Mouse (Mus musculus) cerebellum, postnatal 25 days (tissue): ENCODE data around the gene Atf7.
"Not testable (repeated sequence)": the region's sequence is repeated elsewhere in the genome, so short reads cannot be mapped to it uniquely, and the experiment has no call there.

Source experiments
- DNase-seq, 2 experiments: peaks; one replicate each; pipeline ENCODE4 v3.0.0; 2021; ENCODE audit warnings: mixed read lengths in 2 of 2

Atf7 gene

DNA sequence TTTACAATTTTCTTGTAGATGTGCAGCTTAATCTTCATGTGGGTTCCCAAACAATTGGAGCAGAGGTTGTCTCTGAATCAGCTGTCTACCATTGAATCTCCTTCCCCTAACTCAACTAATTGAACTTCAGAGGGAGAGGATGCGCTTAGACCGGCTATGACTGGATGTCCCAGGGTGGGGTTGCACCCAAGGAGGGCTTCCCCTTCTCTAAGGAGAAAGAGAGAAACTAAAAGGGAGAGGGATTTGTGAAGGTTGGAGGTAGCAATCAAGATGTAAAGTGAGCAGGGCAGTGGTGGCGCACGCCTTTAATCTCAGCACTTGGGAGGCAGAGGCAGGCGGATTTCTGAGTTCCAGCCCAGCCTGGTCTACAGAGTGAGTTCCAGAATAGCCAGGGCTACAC is 5.8 kb downstream of the Atf7 start:
- DNase-seq = no peak

DNA sequence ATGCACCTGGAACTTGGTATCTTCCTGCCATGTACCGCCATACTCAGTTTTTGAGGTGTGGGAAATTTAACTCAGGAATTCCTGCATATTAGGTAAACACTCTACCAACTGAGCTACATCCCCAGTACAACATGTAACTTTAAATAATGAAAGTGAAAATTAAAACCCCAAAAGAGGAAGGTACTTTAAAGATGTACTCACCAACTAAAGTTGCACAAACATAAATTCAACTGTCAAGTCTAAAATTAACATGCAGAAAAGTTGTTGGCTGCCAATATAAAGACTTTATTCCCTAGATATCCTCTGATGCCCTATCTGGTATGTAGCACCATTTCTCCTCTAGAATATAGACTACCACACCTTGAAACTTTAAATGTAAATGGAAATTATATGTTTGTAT is 7.6 kb downstream of the Atf7 start:
- no peak for DNase-seq

DNA sequence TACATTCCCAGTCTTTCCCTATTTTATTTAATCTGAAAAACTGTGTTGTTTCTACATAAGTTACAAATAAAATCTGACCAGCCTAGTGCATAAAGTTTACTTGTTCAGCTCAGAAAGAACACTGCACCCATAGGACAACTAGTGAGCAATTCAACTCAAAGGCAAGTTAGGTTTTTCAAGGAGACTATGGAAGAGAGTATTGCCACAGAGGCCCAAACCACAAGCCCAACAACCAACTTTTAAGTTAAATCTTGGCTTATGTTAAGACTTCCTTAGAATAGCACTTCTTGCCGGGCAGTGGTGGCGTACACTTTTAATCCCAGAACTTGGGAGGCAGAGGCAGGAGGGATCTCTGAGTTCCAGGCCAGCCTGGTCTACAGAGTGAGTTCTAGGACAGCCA is 9.1 kb downstream of the Atf7 start:
- DNase-seq = no peak

DNA sequence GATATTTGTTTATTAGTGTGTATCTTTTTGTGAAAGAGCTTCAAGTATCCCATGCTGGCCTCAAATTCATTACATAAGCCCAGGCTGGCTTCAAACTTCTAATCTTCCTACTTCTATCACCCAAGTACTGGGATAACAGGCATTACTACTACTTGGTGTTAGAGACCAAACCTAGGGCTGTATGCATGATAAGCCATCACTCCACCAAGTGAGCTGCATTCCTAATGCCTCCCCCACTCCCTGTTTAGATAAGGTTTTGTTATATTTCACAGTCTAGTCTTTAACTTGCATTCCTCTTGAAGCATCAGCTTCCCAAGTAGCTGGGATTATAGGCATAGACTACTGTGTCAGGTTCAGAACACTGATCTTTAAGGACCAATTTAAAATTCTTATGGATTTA is 11.0 kb downstream of the Atf7 start:
- no peak for DNase-seq

DNA sequence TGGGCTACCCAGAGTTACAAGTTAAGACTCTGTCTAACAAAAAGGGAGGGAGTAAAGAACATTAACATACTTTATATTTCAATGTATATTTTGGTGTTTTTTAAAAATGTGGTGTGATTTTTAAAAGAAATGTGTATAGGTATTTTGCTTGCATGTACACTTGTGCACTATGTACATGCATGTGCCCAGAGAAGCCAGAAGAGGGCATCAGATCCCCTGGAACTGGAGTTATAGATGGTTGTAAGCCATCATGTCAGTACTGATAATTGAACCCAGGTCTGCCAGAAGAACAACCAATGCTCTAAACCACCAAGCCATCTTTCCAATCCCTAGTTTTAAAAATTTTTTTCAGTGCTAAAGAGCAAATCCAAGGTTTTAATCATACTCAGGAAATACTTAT is 12.3 kb downstream of the Atf7 start:
- no peak for DNase-seq

DNA sequence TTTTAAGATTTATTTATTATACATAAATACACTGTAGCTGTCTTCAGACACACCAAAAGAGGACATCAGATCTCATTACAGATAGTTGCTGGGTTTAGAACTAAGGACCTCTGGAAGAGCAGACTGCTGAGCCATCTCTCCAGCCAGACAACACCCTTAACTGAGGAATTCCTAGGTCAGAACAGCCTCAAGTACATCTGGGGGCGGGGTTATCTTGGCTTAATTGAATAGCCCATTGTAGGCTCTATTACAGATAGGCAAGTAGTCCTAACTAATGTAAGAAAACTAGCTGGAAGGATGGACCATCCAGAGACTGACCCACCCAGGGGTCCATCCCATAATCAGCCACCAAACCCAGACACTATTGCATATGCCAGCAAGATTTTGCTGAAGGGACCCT is 16.7 kb downstream of the Atf7 start:
- DNase-seq = not testable (repeated sequence)

DNA sequence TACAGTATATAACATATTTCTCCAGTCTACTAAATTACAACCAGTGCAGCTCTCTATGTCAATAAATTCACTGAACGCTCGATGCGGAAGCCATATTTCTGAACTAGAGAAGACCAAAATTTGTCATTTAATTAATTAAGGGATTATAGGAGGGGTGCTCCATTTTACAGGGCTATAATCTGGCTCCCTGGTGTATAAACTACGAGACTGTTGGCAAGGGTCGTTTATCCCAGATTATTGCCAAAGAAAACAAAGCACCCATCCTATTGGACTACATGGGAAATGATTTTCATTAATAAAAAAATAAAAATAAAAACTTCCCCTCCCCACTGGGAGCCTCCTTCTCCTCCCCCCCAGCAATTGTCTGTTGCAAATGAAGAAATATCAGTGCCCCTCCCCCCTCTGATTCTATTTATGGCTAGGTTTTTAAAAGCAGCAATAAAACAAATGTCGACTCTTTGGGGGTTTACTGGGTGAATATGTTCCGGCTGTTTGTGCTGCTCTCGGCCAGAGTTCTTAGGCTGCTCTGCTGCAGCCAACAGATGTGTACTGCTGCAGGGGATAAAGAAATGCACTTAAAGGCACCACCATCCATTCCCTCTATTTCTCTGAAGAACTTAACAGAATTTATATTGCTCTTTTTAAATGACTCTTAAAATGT is 31.1 kb downstream of the Atf7 start:
- no peak for DNase-seq

DNA sequence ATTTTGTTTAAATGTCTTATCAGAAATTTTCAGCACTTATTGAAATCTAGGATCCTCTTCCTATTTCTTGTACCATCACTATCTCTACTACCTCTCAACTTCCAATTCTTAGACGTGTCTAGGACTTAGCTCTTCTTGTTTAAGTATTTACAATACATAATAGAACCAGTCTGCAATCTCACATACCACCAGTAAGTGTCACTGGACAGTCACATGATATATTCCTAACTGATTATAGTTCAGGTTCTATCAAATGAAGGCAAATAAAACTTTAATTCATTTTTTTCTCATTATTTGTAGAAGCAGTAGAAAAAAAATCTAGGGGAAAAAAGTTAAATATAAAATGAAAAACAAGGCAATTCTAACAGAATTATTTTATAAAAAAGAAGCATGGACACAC is 32.6 kb downstream of the Atf7 start:
- DNase-seq = no peak

DNA sequence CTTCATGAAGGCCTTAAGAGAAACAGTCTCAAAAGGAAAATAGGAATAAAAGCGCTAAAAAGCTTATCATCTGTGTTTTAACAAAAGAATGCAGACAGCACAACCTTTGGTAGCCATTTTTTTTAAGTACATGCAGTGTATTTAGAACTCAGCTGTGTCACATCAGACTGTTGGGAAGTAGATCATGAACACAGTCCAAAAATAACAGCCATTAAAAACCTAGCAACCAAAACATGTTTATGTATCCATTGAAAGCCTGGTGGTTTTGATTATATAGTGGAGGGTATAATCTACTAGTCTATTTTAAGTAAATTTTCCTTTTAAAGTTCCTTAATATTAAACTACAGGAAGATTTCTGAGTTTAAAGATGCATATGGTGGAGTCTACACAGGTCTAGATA is 34.7 kb downstream of the Atf7 start:
- DNase-seq = no peak

DNA sequence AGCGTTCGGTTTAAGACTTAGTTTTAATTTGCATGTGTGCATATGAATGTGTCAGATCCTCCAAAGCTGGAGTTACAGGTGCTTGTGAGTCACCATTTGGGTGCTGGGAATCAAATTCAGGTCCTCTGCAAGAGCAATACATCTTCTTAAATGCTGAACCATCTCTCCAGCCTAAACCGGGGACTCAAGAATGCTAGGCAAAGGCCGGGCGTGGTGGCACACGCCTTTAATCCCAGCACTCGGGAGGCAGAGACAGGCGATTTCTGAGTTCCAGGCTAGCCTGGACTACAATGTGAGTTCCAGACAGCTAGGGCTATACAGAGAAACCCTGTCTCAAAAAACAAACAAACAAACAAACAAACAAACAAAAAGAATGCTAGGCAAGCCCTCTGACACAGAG is 35.4 kb downstream of the Atf7 start:
- DNase-seq = no peak

DNA sequence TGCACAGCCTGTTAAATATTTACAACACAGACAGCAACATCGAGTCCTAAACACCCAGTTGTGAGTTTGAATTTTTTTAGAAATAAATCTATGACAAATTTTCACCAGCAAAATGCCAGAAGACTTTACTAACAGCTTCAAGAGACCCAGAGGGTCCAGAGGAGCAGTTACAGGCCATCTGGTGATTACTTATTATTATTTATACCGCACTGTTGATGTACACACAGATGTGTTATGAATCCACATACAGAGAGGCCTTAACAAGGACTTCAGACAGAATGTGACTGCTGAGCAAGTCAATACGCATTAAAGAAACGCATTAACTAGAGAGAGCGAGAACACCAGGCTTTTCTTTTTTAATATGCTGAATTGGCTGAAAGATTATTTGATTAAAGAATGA is 39.8 kb downstream of the Atf7 start:
- no peak for DNase-seq

DNA sequence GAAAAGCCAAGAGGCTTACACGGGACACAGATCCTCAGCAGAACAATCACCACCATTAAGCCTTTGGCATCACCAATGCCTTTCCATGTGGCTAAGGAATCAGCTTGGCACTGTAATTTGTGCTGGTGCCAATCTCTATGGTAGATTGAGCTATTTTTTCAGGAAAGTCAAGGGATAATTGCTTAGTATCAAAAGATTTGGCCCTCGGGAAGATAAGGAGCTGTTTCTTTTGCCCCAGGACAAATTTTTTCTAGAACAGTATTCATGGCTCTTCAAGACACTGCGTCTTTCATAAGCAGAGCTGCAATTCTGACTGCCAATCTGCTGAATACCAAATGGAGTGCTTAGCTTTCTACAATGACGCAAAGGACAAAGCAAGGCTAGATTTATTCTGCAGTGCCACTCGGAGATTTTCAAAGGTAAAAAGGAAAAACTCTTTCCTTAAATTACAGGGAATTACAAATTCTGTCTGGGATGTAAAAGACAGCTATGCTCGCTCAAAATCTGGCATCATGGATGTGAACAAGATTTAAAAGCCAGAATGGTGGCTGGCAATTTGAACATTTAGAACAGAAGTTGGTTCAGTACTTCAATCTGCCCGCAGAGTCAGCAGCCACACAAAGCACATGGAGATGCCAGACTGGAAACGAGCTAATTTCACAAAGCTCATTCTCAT is 41.4 kb downstream of the Atf7 start:
- DNase-seq = peak; percentile 43 to 61

DNA sequence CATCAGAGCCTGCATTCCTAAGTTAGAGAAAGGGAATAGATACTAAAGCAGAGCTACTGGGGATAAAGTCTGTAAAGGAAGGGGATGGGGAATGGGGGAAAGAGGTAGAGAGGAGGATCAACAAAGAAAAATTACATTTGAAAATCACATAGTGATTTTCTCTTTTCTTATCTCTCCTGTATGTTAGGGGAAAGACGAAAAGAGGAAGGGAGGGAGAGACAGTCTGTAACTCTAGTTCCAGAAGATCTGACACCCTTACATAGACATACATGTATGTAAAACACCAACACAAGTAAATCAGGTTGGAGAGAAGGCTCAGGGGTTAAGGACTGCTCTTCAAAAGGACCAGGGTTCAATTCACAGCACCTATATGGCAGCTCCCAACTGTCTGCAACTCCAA is 44.1 kb downstream of the Atf7 start:
- no peak for DNase-seq

DNA sequence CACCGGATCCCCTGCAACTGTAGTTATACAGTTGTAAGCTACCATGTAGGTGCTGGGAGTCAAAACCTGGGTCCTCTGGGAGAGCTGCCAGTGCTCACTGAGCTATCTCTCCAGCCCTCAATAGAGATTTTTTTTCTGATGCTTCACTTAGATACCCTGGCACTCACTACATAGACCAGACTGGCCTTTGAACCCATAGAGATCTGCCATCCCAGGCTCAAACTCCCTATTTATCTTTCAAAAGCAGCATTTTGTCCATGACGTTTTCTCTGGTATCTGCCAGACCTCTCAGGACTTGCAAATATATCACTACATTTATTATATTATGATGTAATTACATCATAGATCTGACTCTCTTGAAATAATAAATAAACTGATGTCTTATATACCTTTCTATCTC is 46.9 kb downstream of the Atf7 start:
- no peak for DNase-seq

DNA sequence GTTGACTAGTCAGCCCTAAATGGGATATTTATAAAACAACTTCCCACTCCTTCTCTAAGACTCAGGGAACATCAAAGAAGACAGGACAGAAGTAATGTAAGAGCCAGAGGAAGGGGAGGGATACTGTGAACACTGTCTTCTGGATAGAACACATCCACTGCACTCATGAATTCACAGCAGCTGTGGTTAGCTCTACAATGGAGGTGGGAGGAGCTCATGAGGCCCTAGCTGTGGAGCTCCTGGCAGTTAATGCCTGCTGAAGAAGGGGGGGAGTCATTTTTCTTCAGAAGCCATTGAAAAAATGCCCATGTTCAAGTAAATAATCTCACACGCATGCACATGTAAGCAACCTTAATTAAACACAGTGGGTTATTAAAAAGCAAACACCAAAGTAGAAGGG is 48.3 kb downstream of the Atf7 start:
- DNase-seq = no peak

DNA sequence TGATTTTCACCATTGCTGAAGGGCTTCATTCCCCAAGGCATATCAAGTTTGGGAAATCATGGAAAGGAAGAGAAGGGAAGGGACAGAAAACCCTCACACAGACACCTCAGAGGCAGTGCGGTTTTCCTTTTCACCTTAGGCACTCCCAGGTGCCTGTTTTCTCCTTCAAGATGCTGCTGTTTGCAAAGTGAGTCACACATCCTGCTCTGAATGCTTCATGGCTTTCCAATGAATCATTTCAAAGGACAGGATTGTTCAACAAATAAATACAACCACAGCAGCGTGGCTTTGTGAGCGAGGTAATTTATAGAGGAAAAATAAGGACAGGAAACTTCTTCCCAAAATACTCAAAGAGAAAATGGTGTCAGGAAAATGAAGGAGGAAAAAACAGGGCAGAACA is 53.2 kb downstream of the Atf7 start:
- DNase-seq = no peak

DNA sequence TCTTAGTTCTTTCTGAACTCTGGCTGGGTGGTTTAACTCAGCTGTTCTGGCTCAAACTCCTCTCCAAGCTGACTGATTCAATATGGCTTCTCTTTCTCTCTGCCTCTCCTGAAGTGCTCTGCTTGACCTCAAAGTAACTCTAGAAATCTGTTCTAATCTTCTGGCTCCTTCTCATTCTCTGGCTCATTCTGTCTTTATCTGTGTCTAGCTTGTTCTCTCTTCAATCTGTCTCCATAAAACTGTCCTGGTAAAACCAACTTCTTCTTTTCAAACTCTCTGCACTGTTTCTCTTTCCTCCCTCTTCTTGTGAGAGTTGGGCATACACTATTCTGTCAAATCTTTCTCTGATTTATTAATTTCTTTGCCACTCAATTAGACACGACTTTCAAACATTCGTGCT is 57.4 kb downstream of the Atf7 start:
- no peak for DNase-seq

DNA sequence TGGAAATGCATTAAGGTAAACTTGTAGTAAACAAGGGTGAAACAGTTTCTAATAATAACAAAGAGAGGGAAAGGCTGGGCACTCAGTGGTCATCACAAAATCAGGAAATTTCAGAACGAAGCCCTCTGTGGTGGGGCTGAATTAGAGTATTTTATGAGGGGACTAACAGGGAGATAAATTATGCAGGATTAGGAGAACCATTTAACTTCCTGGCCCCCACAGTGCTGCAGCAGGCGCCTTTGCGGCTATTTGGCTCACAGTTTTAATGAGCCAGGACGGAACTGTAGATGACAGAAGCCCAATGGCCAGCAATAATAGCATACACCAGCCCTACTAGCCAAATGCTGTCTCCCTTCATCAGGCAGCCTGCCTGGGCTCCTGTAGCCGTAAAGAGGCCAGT is 61.6 kb downstream of the Atf7 start:
- DNase-seq = peak in 1 of 2 experiments; percentile 47

DNA sequence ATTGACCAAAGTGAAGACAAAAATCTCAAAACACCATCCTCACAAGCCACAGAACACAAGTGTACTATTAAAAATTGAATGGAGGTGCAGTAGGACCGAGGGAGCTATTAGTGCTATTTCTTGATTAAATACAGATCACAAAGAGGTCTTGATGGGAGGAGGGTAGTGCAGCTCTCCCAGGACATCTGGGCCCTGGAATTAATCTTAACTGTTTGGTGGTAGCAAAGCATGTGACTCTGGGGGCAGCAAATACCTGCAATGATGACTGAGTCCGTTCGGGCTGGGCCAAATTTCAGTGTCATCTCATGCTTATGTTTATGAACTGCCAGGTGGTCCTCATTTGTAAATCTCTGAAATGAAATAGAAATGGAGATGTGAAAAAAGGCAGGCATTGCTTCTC is 62.2 kb downstream of the Atf7 start:
- no peak for DNase-seq

DNA sequence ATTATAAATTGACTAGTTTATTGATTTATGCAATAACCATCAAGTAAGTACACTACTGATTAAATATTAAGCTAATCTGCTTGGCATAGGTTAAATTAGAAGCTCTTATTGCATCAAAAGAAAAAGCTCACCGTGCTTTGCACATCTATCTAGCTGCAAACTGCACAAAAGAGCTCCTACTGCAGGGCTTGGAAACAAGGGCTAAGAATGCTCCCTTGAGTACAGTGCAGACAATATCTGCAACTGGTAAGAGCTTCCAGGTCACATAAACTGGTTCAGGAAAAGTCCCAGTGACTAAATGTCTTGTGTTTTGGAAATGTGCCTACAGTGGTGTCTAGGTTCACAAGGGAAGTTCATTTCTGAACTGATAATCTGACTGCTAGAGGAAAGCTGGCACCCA is 62.8 kb downstream of the Atf7 start:
- DNase-seq = no peak

DNA sequence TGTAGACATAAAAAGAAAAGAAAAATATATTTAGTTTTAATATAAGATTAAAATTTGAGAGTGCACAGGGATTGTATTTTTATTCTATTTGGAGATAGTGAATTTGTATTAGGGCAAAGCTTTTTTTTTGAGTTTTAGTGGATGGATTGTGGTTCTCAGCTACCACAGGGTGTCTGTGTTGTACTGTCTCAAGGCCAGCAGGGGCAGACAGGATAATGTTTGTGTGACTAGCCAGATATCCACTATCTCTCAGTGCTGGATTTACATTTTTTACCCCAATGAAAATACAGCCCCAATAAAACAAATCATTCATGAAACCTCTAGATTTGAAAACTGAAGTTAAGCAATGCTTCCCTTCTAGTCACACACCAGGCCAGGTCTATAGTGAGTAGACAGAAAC is 67.7 kb downstream of the Atf7 start:
- peak in 1 of 2 experiments; percentile 51 for DNase-seq

DNA sequence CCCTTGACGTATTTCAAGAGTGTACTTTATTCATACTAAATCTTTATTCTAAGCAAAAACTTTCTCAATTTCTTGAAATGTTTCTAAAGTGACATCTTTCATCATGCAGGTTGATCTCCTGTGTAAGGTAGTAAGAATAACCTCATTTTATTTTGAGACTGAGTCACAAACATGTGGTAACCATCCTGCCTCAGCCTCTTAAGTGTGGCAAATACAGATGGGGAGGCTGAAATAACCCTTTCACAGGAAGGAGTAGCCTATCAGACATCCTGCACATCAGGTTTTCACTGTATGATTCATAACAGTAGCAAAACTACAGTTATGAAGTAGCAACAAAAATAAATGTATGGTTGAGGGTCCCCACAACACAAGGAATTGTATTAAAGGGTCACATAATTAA is 69.7 kb downstream of the Atf7 start:
- DNase-seq = no peak

DNA sequence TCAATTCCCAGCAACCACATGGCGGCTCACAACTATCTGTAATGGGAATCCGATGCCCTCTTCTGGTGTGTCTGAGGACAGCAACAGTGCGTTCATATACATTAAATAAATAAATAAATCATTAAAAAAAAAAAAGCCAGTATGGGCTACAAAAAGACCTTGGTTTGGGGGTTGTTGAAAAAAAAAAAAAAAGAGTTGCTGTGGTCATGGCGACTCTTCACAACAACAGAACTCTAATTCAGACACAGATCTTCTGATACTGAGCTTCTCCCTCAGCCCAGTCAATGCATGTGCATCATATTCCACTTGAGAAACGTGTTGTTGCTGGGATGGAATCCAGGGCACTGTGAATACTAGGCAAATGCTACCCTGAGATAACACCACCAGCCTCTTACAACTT is 72.7 kb downstream of the Atf7 start:
- DNase-seq = no peak

DNA sequence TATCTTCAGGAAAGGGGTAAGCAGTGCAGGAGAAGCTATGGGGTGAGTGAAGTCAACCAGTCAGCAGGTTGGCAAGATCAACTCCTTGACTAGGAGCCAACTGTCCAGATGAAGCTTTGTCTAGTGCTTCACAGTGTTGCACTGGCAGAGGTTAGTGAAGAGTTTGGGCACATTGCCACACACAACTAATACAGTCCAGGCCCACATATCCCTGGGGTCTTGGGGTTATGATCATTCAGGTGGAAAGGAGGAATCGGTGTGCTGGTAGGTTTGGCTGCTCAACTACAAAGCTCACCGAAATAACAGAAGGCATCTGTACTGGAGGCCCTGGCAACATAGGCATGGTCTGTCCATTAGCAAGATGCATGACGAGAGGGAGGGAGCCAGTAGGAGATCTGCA is 77.8 kb downstream of the Atf7 start:
- DNase-seq = peak; percentile 89 to 90
